Mouse (Mus musculus) liver, postnatal 0 days (tissue): Measurements from ENCODE around the gene Fcrlb.

ENCODE experiments used
- CTCF ChIP-seq: sonication (generic); IDR thresholded peaks from 2 replicates; pipeline ENCODE4 v1.5.1; 2016; ENCODE audit warnings: antibody characterized with exemption, low read depth
- EP300 ChIP-seq: IDR thresholded peaks from 2 replicates; pipeline ENCODE4 v1.6.1; 2016; ENCODE audit warnings: antibody characterized with exemption, low read depth, mild to moderate bottlenecking

DNA sequence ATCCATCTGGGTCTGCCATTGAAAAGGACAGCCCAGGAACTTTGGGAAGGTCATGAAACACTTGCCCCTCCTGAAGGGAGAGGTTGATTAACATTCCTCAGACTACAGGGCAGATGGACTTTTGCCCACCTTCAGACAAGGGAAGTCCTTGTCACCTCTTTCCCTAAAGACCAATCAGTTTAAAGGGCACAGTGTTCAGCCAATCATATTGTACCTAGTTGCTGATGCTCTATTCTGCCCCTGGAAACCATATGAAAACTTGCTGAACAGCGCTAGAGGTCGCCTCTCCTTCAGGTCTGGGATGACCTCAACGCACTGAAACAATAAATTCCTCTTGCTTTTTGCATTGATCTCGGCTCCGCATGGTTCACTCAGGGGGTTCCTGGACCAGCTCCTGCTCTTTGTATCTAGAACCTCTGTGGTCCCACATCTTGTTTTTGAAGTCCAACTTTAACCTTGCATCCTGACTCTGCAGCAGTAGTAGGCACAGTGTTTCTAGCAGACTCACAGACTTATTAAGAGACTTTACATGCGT is 20.7 kb upstream of the Fcrlb start:
- no peak for TF ChIP-seq CTCF
- no peak for TF ChIP-seq EP300
